Mouse (Mus musculus) megakaryocyte-erythroid progenitor cell, adult 5-6 weeks (primary cell): ENCODE results near the gene Insm1. TPM values are rescaled to one million over a fixed set of nuclear protein-coding genes. Genes with fewer than 3 reads are reported as not detected.

Experiments used
- ATAC-seq: replicated peaks from 2 replicates; pipeline ENCODE4 v1.8.0; 2016; ENCODE audit warnings: mild to moderate bottlenecking, inconsistent platforms; ENCODE audit not compliant: severe bottlenecking, poor library complexity, low FRiP score, low TSS enrichment
- total RNA-seq, 2 experiments: library from RNA; stranded (forward) in 1 of 2; stranded (reverse) in 1 of 2; fragments of 200-1000, 215-1000 nt in 1 of 2; fragments of >200 nt in 1 of 2; fragmentation: Nextera tagmentation in 1 of 2; gene quantifications; 2 replicates each; pipeline ENCODE4 v1.2.3; 2014 to 2017

Gene Insm1
- not detected in 2 replicates for total RNA-seq (2014; fragmentation: Nextera tagmentation)
- not detected in 2 replicates for total RNA-seq (2017)

DNA sequence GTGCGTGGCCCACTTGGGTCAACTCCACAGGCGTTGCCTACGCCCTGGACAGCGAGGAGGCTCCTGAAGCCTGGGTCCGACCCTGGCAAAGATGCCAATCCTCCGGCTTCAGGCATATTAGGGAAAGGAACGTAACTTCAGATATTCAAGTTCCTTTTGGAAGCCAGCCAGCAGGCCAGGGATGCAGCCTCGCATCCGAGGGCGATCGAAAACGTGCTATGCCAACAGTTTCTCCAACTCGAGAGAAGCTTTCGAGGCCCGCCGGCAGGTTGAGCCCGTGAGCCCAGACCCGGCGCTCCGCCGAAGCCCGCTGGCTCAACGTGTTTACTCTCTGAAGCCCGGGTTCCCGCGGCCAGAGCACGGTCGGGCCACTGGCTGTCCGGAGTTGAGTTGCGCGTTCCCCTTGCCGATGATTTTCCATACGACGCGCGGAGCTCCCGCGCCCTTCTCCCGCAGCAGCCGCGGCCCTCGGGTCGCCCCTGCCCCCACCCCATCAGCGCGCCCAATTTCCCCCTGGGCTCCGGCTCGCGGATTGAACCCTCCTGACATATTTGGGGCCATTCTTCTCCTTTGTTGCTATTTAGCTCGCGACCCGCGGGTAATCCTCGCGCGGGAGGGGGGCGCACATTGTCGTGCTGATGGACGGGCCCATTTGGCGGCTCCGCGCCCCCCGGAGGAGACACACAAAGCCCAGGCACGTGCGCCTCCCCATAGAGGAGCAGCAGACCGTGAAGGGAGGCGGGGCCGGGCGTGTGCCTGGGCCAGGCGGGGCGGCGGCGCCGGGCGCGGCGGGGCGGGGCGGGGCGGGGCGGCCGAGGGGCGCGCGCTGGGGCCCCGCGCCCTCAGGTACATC is at the start of gene Insm1:
TSS of gene Insm1 (plus strand) at position 846 of the 853 bp plus-strand sequence.
- ATAC-seq, result no peak

DNA sequence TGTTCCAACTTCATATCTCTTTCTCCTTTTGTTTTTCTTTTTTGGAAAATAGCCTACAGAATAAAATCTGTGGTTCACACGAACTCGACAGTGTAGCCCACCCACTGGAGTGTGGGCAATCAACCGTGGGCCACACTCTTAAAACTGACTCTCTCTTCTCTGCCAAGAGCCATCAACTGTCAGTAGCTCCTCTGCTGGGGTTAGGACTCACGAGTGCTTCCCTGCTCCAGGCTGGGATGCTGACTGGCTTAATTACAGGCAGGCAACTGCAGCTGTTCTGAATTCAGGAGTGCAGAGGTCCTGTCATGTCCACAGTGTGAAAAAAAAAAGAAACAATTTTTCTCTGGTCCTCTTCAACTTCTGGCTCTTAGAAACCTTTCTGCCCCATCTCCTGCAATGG is 49.6 kb upstream of the Insm1 start:
- ATAC-seq, result no peak

DNA sequence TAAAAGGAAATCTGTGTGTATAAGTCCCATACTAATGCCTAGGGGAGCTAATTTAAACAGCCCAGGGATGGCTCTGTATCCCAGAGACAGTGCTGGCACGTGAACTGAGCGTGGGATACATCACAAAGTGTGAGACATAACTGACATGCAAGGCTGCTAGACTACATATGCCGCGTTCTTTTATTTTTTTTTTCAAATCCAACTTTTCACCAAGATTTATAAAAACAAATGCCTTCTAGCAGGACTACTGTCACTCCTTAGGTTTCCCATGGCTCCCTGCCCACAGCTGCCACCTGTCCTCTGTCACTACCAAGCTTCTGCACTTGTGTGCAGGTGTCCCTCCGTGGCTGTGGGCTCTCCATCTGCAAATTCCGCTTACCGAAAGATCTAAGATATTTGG is 47.5 kb upstream of the Insm1 start:
- no peak for ATAC-seq

DNA sequence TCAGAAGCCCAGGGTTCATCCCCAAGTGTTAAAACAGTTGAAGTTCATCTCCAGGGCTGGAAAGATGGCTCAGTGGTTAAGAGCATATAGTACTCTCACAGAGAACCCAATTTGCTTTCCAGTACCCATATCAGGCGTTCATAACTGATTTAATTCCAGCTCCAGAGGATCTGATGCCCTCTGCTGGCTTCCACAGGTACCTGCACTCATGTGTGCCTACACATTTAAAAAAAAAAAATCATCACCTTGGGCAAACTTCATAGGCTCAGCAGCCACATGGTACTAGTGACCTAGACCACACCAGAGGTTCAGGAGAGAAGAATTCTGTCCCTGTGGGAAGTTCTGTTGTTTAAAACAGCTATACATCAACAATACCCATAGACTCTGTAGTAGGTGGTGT is 43.0 kb upstream of the Insm1 start:
- no peak for ATAC-seq

DNA sequence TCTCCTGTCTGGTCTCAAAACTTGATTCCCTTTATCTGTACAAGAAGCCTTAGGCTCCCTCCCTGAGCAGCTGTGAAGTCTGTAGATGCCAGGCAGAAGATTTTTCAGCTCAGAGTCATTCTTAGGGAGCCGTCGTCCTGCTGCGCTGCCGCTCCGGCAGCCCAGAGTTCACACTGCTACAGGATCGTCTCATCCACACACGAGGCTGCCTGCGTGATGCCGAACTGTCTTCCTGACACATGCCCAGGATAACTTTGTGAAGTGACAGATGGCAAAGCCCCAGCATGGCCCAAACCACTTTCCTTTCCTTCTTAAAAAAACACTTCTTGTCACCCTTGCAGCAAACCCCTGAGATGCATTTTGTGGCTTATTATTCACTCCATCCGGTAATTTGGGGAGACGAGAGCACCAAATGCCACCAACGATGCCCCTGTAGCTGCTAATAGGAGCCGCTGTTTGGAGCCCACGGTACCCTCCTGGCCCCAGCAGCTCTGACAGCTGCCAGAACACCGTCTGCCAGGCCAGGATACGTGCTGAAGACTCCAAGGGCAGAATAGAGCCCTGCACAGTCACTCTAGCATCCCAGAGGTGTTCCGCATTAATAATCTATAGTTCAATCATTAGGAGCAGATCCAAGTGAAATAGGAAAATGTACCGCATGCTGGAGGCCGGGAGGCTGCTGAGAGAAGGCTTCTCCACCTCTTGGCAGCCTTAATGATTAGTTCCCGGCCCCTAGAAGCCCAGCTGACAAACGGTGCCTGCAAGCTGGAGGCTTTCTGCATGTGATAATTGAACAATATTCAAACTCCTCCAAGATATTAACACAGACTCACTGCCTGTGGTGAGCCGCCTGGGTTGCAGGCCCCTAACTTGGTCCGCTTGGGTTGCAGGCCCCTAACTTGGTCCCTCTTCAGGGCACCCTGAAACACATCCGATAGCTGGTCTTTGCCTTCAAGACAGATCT is 37.6 kb upstream of the Insm1 start:
- no peak for ATAC-seq

DNA sequence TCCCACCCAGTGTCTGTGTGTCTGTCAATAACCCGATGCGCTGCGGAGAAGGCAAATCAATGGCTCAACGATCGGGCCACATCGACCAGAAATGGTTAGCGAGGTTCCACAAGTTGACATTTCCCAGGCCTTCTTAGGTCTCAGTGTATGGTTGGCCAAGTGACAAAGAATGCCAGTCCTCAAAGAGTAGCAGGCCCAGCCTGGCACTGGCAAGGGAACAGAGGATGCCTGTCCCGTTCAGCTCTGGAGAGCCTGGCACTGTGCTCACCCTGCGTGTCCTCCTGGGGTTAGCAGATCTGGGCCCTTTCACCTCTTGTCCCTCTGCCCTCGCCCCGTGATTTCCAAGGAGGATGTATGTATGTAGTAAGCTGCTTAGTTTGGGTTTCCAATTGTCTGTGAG is 25.6 kb upstream of the Insm1 start:
- no peak for ATAC-seq

DNA sequence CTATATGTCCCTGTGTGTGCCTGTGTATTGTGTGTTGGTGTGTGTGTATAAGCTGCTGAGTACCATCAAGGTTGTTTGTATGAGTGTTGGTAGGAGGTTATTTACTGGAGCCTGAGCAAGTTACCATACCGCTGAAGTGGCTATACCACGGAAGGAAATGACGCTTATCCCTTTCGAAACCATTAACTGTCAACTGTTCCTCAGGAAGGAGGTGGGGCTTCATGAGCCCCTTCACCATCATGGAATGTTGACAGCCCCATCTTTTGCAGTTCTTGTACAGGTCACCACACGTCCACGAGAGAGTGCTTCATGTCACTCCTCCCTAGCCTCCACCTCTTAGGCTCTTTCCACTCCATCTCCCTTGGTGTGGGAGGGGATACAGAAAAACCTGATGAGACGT is 23.8 kb upstream of the Insm1 start:
- ATAC-seq, result 0 out of 2 replicates have a peak, but pooled peaks have one; percentile 37

DNA sequence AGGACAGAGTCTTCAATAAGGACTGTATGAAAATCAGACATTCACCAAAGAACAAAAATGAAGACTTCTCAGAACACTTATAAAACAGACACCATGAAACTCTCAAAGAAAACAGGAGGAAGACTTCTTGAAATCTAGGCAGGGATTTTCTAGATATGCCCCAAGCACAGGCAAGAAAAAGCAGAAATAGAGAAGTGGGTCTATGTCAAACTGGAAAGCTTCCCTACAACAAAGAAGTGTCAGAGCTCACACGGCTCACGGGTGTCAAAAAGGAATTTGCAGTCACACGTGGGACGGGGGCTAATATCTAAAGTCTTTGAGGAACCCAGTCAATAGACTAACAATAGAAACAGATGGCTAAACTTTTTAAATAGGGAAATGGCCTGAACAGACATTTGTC is 10.8 kb upstream of the Insm1 start:
- ATAC-seq, result no peak

DNA sequence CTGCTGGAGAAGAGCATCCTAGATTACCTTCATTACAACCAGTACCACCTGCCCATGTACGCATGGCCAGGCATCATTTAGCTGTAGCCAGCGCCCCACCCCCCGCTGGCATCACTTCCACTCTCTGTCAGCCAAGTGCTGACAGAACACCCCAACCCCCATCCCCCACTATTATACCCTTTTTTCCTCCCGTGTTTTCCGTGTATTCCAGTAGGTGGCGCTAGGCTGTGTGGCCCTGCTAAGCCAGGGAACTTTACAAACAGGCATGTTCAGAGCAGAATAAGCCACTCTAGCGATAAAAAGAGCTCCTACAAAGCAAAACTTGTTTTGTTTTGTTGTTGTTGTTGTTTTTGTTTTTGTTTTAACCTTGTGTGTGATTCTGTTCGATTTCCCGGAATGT is 7.0 kb upstream of the Insm1 start:
- ATAC-seq, result peak; percentile 86

DNA sequence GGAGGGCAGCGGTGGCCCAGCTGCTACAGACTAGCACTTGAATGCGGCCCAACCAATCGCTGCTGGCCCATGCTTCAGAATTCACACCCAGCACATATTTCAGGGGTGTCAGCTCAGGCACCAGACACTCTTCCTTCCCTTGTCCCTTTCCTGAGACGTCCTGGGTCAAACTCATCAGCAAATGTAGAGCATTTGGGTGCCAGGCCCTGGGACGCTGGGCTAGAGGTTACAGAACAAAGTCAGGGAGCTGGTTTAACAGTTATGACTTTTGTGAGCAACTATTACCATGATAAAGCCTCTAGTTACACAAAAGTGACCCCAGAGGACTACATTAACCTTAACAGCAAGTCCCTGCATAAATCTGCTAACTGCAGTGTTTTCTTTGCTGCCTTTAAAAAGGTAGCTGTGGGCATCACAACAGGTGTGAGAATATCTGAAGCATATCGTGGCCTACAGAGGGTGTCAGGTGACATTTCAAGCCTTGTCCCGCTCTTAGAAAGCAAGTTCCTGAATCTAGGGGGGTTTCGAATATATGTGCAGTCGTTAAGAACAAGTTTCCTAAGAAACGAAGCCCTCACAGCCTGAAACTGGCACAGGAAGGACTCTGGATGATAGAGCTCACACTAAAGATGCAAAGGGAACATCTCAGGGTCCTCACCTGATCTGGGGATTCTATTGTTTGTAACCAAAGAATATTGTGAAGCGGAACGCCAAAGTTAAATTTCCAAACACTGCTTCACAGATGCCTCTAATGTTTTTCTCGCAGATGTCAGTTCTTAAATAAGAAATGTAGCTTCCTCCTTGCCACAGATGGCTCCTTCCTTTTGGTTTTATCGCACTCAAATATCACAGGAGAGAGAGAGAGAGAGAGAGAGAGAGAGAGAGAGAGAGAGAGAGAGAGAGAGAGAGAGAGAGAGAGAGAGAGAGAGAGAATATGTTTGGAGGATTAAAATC is 5.3 kb upstream of the Insm1 start:
- no peak for ATAC-seq

DNA sequence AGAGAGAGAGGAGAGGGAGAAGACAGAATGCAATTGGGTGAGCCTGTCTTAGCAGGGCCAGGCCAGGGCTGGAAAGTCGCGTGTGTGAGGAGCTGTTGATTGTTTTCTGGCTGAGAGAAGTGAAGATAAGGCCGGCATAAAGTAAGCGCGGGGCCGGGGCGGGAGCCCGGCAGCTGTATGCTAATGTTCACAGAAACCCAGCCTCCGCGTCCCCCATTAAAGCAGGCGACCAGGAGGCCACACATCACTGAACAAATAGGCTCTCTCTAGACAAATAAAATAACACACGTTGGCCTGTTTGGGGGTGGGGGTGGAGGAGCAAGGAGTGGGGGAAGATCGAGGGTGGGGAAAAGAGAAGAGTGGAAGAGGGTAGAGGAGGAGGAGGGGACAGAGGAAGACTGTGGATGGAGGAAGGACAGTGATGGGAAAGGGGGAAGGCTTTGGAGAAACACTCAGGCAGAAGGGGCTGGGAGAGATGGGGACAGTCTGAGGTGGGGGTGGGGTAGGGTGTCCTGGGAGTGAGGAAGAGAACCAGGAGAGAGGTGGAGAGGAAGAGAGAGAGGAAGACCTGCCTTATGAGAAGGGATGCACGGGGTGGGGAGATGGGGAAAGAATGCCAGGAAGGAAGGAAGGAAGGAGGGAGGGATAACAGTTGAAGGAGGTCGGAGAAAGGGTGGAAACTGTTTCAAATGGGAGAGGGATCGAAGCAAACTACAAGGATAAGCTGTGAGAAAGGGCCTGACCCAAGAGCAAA is 4.3 kb upstream of the Insm1 start:
- 0 out of 2 replicates have a peak, but pooled peaks have one; percentile 17 for ATAC-seq

DNA sequence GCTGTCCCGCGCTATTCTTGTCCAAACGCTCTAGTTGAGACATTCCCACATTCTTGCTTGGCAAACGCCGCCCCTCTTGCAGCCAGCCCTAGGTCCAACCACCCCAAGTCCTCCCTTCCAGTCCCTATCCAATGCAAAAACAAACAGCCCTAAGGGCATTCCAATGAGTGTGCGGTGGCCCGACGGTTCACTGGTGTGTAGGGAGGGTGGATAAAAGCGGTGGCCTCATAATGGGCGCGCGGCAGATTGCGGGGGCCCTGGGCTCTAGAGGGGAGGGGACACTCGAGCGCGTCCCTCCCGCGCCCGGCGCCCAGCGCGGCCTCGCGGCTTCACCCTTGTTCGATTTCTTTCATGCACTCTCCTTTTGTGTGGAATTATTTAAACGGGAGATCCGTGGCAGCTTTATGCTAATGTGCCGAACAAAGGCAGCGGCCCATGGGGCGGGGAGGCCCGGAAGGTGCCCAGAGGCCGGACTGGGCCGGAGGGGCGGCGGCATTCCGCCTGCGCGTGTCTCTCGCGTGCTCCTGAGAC is 3.5 kb upstream of the Insm1 start:
- no peak for ATAC-seq

DNA sequence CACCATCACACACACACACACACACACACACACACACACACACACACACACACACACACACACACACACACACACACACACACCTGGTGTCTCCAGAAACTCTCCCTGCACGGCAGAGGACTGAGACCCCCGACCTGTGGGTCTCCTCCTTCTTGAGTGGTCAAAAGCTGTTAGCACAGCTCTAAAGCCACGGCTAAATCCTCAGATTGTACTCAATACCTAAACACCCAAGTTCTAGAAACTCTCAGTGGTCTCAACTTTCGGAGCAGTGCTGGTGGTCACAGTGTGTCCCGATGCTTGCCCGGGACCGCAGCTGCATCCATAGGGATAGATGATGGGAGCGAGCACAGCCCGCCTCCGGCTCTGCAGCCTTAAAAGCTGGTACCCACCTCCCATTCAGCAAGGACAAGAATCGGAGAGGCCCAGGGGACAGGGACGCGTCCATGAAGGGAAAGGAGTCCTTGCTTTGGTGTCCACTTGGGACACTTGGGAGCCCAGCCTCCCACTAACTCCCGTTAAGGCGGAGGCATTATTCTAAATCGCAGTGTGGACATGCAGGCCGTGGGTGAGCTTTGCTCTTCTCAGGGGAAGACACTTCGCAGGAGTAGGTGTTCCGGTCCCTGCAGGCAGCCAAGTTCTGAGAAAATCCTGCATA is 2.7 kb upstream of the Insm1 start:
- ATAC-seq, result no peak

DNA sequence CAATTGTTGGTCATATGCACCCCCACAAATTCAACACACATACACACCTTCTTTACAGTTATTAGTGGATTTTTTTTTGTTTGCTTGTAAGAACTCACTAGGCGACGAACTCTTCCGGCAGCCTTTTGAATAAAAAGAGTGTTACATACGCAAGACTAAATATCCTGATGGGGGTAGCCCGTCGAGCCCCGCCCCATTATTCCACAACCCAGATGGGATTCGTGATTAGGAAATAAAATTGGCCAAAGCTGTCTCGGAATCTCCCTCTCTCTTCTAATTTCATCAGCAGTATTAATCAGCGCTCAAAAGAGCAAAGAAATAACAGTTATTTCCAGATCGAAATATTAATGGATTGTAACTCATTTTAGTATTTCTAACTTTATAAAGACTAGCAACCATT is 1.9 kb upstream of the Insm1 start:
- ATAC-seq, result no peak

DNA sequence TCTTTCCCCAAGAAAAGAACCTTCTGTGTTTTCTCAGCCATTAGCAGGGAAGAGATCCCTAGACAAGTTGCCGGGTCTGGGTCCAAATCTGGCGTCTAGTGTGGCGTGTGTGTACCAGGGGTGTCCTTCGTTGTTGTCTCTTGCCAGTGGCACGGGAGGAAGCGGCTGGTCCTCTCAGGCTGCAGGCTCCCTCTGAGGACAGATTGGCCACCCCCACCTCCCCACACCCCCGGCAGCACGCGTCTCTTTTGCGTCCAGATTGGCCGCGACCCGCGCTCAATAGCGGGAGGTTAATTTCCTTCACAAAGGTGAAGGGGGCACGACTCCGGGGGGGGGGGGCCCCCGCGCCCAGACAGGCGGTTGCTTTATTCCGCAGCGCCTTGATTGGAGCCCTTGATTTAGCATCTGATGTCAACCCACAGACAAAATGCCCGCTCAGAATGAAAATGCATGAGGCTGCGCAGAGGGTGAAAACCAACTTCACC is 1.1 kb upstream of the Insm1 start:
- ATAC-seq, result no peak

DNA sequence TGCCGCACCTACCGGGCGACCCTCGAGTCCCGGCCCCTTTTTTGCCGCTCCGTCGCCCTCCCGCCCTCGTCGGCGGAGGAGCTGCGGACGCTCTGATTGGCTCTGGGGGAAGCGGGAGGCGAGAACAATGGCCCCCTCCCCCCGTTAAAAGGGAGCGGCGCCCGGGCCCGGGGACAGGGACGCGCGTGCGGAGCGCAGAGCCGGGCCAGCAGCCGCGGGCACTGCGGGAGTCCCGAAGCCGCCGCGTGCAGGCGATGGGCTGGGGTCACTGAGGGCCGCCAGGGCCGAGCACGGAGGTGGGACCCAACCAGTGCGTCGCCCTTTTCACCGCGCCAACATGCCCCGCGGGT is 183 bp downstream of the Insm1 start:
- ATAC-seq, result no peak

DNA sequence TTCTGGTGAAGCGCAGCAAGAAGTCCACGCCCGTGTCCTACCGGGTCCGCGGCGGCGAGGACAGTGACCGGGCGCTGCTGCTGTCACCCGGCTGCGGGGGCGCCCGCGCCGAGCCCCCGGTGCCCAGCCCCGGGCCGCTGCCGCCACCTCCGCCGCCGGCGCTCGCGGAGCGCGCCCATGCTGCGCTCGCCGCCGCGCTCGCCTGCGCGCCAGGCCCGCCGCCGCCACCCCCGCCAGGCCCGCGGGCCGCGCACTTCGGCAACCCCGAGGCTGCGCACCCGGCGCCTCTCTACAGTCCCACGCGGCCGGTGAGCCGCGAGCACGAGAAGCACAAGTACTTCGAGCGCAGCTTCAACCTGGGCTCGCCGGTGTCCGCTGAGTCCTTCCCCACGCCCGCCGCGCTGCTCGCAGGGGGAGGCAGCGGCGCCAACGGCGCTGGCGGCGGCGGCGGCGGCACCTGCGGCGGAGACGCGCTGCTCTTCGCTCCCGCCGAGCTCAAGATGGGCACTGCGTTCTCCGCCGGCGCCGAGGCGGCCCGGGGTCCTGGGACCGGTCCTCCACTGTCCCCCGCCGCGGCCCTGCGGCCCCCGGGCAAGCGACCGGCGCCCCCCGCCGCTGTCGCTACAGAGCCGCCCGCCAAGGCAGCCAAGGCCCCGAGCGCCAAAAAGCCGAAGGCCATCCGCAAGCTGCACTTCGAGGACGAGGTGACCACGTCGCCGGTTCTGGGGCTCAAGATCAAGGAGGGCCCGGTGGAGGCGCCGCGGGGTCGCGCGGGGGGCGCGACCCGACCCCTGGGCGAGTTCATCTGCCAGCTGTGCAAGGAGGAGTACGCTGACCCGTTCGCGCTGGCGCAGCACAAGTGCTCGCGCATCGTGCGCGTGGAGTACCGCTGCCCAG is 806 bp downstream of the Insm1 start:
- no peak for ATAC-seq
